Mouse (Mus musculus): ENCODE data around the gene Tmem136. TPM values are rescaled to one million over a fixed set of nuclear protein-coding genes. Genes with fewer than 3 reads are reported as not detected.

Gene Tmem136
- polyA plus RNA-seq, 1 experiment from 2014 or later, result 9.3 TPM

DNA sequence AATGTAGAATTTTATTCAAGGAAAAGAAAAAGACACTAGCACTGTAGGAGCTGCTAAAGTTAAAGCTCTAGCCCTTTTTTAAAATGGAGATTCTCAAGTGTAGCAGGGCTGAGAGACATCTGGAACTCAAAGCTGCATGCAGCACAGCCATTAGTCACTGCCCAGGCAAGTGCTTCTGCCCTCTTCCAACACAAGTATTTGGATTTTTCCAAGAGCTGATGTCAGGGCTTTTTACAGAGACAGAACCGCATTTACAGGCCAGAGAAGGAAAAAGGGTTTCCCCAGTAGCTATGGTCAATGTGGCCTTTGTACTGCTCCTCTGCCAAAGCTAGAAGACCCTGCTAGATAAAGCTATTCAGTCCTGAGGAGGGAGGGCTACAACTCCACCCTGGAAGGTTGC lies 54.8 kb downstream of the Tmem136 start:
- Histone ChIP-seq H3K4me2 (ENCODE audit: low read length) (no peak overlapping the region), H3K4me3 (replicated peaks; ENCODE audit: low read depth, low read length) (no peak overlapping the region), H3K9me3 (replicated peaks; ENCODE audit: low read length) (no peaks in the 10 kb centered on the region), H3K27ac (no peak overlapping the region), H3K27me3 (ENCODE audit: insufficient read depth, low read length) (no peaks in the 10 kb centered on the region), H3K36me3 (ENCODE audit: insufficient read depth, low read length) (no peaks in the 10 kb centered on the region), H3K9ac (ENCODE audit: low read depth, low read length) (no peak overlapping the region), H3K4me1 (replicated peaks; ENCODE audit: insufficient read depth, low read length) (peaks cover 3% of the 10 kb centered on the region; the same call in 1 of the 2 replicates)
- DNase-seq (ENCODE audit: low spot score), result no peak
- TF ChIP-seq CTCF (IDR thresholded peaks at IDR 0.05; ENCODE audit: low read depth), result no peak
- no peak for ATAC-seq (replicated peaks; ENCODE audit: low FRiP score, low read depth)
- 60% methylated on average over 1 of the region's 1 CpGs for WGBS

Other genes with a start within 250 kb of the Tmem136 start
- gene Grik4, start 172.1 kb downstream of the Tmem136 start, polyA plus RNA-seq (2015; fragmentation: Nextera tagmentation; extraction: Ambion mirVana), result 2.0 and 2.3 TPM in 2 replicates
- 11.2 and 11.4 TPM in 2 replicates for gene Arhgef12, start 9.3 kb downstream of the Tmem136 start, polyA plus RNA-seq (2015; fragmentation: Nextera tagmentation; extraction: Ambion mirVana)
- gene Pou2f3, start 93.8 kb upstream of the Tmem136 start, polyA plus RNA-seq (2015; fragmentation: Nextera tagmentation; extraction: Ambion mirVana), result 0.41 and 0.47 TPM in 2 replicates
- 57.2 and 62.9 TPM in 2 replicates for gene Oaf, start 123.3 kb upstream of the Tmem136 start, polyA plus RNA-seq (2015; fragmentation: Nextera tagmentation; extraction: Ambion mirVana)
- gene Trim29, start 194.3 kb upstream of the Tmem136 start, polyA plus RNA-seq (2015; fragmentation: Nextera tagmentation; extraction: Ambion mirVana), result 2.5 and 2.6 TPM in 2 replicates